Mouse (Mus musculus): ENCODE data around the gene Tmem63c. TPM values are rescaled to one million over a fixed set of nuclear protein-coding genes. Genes with fewer than 3 reads are reported as not detected.

Tmem63c gene
- polyA plus RNA-seq, 1 experiment from 2014 or later = 11.1 TPM

DNA sequence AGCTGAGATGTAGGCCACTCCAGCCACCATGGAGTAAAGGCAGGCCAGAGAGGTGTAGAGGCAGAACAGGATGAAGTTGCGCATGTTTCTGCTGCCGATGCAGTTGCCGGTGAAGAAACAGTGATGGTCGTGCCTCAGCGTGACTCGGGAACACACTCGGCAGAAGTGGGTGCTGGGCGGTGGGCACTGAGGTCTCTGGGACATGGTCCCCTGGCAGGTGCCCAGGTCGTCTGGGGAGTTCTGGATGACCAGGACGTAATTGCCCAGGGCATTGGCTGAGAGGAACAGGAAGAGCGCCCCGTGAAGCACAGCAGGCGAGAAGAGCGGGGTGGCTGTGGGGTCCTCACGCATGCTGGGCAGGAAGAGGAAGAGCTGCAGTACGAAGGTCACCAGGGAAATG is 32.9 kb upstream of the Tmem63c start:
- peak overlapping the region; percentile 88 for H3K4me2 ChIP-seq
- peaks cover 27% of the 10 kb centered on the region for H3K27me3 ChIP-seq
- no peaks in the 10 kb centered on the region for H3K9me3 ChIP-seq
- peaks cover 52% of the 10 kb centered on the region for H3K4me1 ChIP-seq (replicated peaks)
- H3K4me3 ChIP-seq = no peak overlapping the region
- WGBS = 56% methylated on average over 16 of the region's 16 CpGs
- H3K36me3 ChIP-seq = no peaks in the 10 kb centered on the region
- H3K9ac ChIP-seq = no peak overlapping the region
- no peak for ATAC-seq (ENCODE audit: low FRiP score, low read depth)
- no peak overlapping the region for H3K27ac ChIP-seq (replicated peaks)

DNA sequence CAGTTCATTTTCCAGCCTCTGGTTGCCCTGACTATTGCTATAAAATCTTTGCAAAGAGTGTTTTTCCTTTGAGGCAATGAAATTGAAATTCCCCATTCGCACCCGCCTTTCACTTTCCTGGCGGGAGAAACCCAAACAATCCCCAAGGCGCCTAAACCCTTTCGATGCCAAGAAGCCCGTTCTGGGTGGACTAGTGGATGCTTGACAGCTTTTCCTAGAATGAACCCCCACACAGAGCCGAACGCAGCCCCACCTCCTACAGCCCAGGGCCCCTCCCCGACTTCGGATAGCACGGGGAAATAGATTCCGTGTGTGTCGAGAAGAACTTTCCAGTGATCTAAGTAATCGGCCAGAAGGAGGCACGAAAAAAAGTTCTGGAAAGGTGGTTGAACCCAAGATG is 31.8 kb upstream of the Tmem63c start:
- peak overlapping the region; percentile 69 for H3K4me3 ChIP-seq
- peak; percentile 15; the same call in 1 of the 2 replicates for ATAC-seq (ENCODE audit: low FRiP score, low read depth)
- peaks cover 20% of the 10 kb centered on the region for H3K27me3 ChIP-seq
- H3K36me3 ChIP-seq = no peaks in the 10 kb centered on the region
- H3K4me2 ChIP-seq = peak overlapping the region; percentile 88
- H3K4me1 ChIP-seq (replicated peaks) = peaks cover 44% of the 10 kb centered on the region
- 0 out of 2 replicates have a peak overlapping the region, but pooled peaks have one; percentile 65 for H3K27ac ChIP-seq (replicated peaks)
- H3K9ac ChIP-seq = peak overlapping the region; percentile 72
- 6% methylated on average over 15 of the region's 15 CpGs for WGBS
- H3K9me3 ChIP-seq = no peaks in the 10 kb centered on the region

DNA sequence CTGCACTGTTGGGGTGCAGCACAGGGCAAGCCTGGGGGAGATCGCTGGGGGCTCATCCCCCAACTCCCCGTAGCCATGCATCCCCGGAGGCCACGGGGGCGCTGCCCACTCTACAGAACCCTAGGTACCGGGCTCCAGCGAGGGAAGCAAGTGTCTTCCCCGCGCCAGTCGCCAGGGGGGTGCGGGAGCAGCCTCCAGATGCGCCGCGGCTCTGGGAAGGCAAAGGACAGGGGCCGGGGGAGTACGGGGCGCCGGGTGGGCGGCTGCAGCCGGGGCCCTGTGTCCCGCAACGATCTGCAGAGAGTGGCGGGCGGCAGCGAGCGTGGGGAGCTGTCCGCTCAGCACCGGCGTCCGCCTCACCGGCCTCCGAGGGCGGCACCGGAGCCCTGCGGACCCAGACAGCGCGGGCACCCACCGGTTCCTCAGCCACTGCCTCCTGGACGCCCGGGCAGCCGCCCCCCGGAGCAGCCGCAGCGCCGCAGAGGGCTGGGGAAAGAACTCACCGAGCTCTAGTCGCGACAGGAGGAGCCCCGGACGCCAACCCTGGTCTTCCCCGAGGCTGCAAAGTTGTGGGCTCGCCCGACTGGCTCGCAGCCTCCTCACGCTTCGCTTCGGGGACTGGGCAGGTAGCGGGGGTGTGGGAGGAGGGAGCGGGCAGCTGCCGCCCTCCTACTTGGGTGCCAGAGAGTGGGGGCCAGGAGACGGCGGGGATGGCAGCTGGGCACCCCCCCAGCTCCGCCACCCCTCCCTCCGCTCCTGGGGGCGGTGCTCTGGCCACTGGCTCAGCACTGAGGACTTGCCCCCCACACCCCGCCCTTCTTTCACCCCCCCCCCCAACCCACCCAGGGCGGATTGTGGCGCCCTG is 31.0 kb upstream of the Tmem63c start, which contains the start of gene Zdhhc22:
Gene Zdhhc22, minus strand, starts transcription at position 541 of the 865 bp plus-strand sequence.
- Histone ChIP-seq H3K9ac (peak within 1 kb of the TSS; percentile 72), H3K27ac (replicated peaks) (peak within 1 kb of the TSS; percentile 65), H3K36me3 (no peaks in the 10 kb centered on the region), H3K27me3 (peaks cover 17% of the 10 kb centered on the region; the same call in 1 of the 2 replicates), H3K4me1 (replicated peaks) (peaks cover 42% of the 10 kb centered on the region), H3K4me3 (peak within 1 kb of the TSS; percentile 69), H3K4me2 (peak within 1 kb of the TSS; percentile 88), H3K9me3 (no peaks in the 10 kb centered on the region)
- WGBS = 2% methylated on average over 51 of the region's 68 CpGs
- ATAC-seq (ENCODE audit: low FRiP score, low read depth) = peak; percentile 72

DNA sequence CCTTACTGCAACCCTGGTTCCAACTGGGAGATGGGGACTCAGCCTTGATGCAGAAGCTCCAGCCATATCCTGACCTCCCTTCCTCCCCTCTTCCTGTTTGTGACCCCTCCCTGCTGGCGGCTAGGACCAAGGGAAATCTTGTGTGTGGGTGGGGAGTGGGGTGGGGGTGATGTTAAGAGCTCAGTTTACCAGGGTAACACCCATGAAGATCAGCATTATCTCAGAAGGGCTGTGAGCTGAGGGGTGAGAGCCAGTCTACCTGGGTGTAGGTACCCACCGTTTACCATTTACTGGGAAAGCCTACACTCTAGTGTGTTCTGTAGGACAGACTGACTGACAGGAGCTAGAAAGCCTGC is 30.4 kb upstream of the Tmem63c start:
- Histone ChIP-seq H3K27ac (replicated peaks) (peak overlapping the region; percentile 65; the same call in 1 of the 2 replicates), H3K4me2 (peak overlapping the region; percentile 88), H3K4me1 (replicated peaks) (peaks cover 42% of the 10 kb centered on the region), H3K9me3 (no peaks in the 10 kb centered on the region), H3K4me3 (peak overlapping the region; percentile 69), H3K9ac (peak overlapping the region; percentile 72), H3K36me3 (no peaks in the 10 kb centered on the region), H3K27me3 (peaks cover 17% of the 10 kb centered on the region; the same call in 1 of the 2 replicates)
- 44% methylated on average over 2 of the region's 2 CpGs for WGBS
- 0 out of 2 replicates have a peak, but pooled peaks have one; percentile 6 for ATAC-seq (ENCODE audit: low FRiP score, low read depth)

DNA sequence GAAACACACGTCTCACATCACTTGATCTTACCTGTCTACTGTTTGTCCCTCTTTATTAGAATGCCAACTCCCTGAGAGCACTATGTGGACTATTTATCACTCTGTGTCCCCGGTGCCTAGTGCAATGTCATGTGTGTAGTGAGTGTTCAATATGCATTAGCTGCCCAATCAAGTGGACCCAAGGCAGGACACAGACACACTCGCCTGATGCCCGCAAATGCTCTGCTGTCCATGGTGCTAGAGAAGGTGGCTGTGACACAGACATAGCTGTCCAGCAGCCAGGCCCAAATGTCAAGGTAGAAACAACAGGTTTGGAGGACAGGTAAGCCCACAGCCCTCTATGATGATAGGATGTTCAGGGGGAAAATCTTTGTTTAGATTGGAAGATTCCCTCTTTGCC is 27.0 kb upstream of the Tmem63c start:
- no peaks in the 10 kb centered on the region for H3K9me3 ChIP-seq
- H3K27me3 ChIP-seq = peaks cover 4% of the 10 kb centered on the region; the same call in 1 of the 2 replicates
- no peaks in the 10 kb centered on the region for H3K36me3 ChIP-seq
- H3K4me2 ChIP-seq = no peak overlapping the region
- H3K4me1 ChIP-seq (replicated peaks) = peaks cover 37% of the 10 kb centered on the region
- no peak overlapping the region for H3K4me3 ChIP-seq
- H3K9ac ChIP-seq = no peak overlapping the region
- WGBS = 31% methylated on average over 4 of the region's 4 CpGs
- H3K27ac ChIP-seq (replicated peaks) = 0 out of 2 replicates have a peak overlapping the region, but pooled peaks have one; percentile 4
- no peak for ATAC-seq (ENCODE audit: low FRiP score, low read depth)

DNA sequence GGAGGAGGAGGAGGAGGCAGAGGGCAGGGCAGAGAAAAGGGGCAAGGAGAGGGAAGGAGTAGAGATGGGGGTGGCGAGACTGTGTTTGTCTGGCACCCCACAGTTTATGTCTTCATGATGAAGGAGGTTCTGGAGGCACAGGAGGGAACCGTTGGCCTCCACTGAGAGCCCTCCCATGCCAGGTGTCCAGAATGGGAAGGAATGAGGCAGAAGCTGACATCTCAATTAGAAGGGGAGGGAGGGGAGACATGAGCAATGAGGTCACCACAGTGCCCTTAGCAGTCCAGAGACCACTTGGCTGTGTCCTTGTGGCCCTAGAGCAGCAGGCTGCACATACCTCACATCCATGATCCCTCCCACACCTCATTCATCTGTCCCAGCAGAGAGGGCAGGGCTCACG is 26.4 kb upstream of the Tmem63c start:
- Histone ChIP-seq H3K36me3 (no peaks in the 10 kb centered on the region), H3K9ac (no peak overlapping the region), H3K4me3 (no peak overlapping the region), H3K4me2 (no peak overlapping the region), H3K9me3 (no peaks in the 10 kb centered on the region), H3K27ac (replicated peaks) (no peak overlapping the region), H3K27me3 (no peaks in the 10 kb centered on the region), H3K4me1 (replicated peaks) (peaks cover 31% of the 10 kb centered on the region)
- 48% methylated on average over 3 of the region's 3 CpGs for WGBS
- no peak for ATAC-seq (ENCODE audit: low FRiP score, low read depth)

DNA sequence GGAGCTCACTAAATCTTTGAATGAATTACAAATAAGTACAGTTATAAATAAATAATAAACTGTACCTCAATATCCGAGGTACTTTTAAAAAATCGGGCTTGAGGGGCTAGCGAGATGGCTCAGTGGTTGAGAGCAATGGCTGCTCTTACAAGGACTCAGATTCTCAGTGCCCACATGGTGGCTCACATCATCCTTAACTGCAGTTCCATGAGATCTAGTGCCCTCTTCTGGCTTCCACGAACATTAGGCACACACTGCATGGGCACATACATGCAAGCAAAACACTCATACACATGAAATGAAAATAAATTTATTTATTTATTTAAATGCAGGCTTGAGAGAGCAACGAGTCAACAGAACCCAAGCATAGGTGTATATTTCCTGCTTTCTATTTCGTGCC is 25.2 kb upstream of the Tmem63c start:
- peaks cover 29% of the 10 kb centered on the region for H3K4me1 ChIP-seq (replicated peaks)
- H3K27me3 ChIP-seq = no peaks in the 10 kb centered on the region
- no peaks in the 10 kb centered on the region for H3K36me3 ChIP-seq
- no peak for ATAC-seq (ENCODE audit: low FRiP score, low read depth)
- H3K27ac ChIP-seq (replicated peaks) = no peak overlapping the region
- no peaks in the 10 kb centered on the region for H3K9me3 ChIP-seq
- H3K9ac ChIP-seq = no peak overlapping the region
- 78% methylated on average over 6 of the region's 6 CpGs for WGBS
- no peak overlapping the region for H3K4me3 ChIP-seq
- H3K4me2 ChIP-seq = no peak overlapping the region

DNA sequence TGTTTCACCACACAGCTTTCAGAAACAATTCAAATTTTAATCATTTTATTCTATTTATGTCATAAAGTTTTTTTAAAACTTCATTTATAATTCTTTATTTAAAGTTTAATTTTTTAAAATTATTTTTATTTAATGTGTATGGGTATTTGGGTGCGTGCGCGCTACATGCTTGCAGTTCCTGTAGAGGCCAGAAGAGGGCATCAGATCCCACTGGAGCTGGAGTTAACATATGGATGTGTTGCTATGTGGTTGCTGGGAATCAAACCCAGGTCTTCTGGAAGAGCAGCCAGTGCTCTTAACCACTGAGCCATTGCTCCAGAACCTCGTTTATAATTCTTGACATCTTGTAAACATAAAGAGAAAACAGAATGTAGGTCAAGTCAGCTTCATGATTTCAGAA is 22.4 kb upstream of the Tmem63c start:
- ATAC-seq (ENCODE audit: low FRiP score, low read depth) = no peak
- no peak overlapping the region for H3K9ac ChIP-seq
- no peaks in the 10 kb centered on the region for H3K27me3 ChIP-seq
- WGBS = 87% methylated on average over 4 of the region's 4 CpGs
- H3K4me3 ChIP-seq = no peak overlapping the region
- H3K27ac ChIP-seq (replicated peaks) = no peak overlapping the region
- no peak overlapping the region for H3K4me2 ChIP-seq
- no peaks in the 10 kb centered on the region for H3K36me3 ChIP-seq
- no peaks in the 10 kb centered on the region for H3K9me3 ChIP-seq
- peaks cover 11% of the 10 kb centered on the region for H3K4me1 ChIP-seq (replicated peaks)

DNA sequence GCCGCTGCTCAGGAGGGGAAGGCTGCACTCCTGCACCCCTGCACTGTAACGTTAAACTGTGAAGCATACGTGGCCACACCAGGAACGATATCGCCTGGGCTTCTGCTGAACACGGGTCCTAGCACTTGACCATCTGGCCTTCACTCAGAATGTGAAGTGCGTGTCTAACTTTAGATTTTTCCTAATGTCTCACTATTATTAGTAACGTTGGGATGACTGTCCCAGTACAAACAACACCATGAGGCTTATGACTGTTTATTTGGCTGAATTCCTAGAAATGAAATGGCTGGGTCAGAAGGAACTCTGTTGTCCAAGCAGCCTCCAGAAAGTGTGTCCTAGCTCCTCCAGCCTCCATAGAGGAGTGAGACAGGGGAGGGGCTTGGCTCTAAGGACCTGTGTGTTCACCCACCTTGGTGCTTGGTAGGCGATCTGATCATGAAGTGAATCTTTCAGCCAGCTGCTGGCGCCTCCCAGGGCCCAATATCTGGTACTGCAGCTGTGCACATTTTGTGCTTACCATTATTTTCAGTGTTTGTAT is 21.8 kb upstream of the Tmem63c start:
- Histone ChIP-seq H3K9ac (no peak overlapping the region), H3K4me3 (no peak overlapping the region), H3K4me1 (replicated peaks) (peaks cover 11% of the 10 kb centered on the region), H3K4me2 (no peak overlapping the region), H3K36me3 (no peaks in the 10 kb centered on the region), H3K27me3 (no peaks in the 10 kb centered on the region), H3K27ac (replicated peaks) (no peak overlapping the region), H3K9me3 (no peaks in the 10 kb centered on the region)
- WGBS = 75% methylated on average over 10 of the region's 10 CpGs
- ATAC-seq (ENCODE audit: low FRiP score, low read depth) = no peak

DNA sequence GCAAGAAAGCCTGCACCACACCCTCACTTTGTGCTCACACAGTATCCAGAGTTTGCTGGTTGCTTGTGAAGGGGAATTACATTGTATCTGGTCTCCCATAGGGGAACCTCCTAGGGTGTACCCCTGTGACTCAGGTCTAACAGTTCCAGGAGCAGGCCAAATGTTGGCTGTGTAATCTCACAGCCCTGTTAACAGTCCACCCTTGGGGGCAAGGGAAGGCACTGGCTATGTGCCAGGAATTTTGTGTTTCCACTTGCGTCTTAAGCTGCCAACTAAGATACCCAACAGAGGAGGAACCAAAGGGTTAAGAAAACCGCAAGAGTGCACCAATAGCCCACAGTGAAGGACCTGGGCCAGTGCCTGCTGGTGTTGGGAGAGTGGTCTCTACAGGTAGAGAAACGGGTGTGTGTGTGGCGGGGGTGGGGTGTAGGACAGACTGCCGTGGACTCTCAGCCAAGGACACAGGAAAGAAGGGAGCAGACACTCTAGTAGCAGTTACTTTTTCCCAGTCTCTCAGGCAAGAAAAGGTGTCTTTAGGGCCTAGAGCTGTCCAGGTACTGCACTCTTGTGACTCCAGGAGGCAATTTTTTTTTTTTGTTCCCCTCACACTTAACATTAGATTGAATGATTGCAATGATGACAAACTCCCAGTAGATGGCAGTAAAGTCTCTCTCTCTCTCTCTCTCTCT is 20.8 kb upstream of the Tmem63c start:
- H3K4me1 ChIP-seq (replicated peaks) = peaks cover 11% of the 10 kb centered on the region
- ATAC-seq (ENCODE audit: low FRiP score, low read depth) = peak; percentile 25; the same call in 1 of the 2 replicates
- H3K27ac ChIP-seq (replicated peaks) = no peak overlapping the region
- no peak overlapping the region for H3K4me3 ChIP-seq
- H3K4me2 ChIP-seq = peak overlapping the region; percentile 20; the same call in 1 of the 2 replicates
- H3K9ac ChIP-seq = no peak overlapping the region
- H3K27me3 ChIP-seq = no peaks in the 10 kb centered on the region
- H3K9me3 ChIP-seq = no peaks in the 10 kb centered on the region
- WGBS = 55% methylated on average over 5 of the region's 5 CpGs
- H3K36me3 ChIP-seq = no peaks in the 10 kb centered on the region

DNA sequence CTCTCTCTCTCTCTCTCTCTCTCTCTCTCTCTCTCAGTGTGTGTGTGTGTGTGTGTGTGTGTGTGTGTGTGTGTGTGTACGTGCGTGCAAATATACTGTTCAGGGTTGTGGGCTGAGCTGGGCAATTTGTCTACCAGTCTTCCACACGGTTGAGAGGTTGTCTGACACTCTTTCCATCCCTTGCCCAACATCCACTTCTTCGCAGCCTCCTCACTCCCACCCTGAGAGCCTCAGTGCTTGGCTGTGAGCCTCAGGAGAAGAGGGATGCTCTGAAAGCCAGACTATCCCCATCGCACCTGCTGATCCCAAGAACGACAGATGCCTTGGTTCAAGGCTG is 20.3 kb upstream of the Tmem63c start:
- no peaks in the 10 kb centered on the region for H3K36me3 ChIP-seq
- peak; percentile 42; the same call in 1 of the 2 replicates for ATAC-seq (ENCODE audit: low FRiP score, low read depth)
- 31% methylated on average over 6 of the region's 6 CpGs for WGBS

DNA sequence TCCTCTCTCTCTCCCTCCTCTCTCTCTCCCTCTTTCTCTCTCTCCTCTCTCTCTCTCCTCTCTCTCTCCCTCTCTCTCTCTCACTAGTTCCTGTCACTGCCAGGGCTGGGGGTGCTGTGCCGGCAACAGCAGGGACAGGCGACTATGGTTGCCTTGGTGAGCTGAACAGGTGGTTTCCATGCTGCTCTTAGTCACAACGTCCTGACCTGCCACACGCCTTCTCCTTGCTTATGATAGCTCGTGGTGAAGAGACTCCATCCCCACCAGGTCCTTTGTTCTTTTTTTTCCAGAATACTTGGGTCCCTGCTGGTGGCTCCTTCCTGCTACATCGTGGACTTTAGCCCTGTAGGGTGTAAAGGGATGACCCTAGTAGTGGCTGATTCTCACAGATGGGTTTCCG is 18.9 kb upstream of the Tmem63c start:
- Histone ChIP-seq H3K9ac (no peak overlapping the region), H3K27ac (replicated peaks) (no peak overlapping the region), H3K4me2 (no peak overlapping the region), H3K27me3 (no peaks in the 10 kb centered on the region), H3K36me3 (no peaks in the 10 kb centered on the region), H3K4me3 (no peak overlapping the region), H3K4me1 (replicated peaks) (peaks cover 11% of the 10 kb centered on the region), H3K9me3 (no peaks in the 10 kb centered on the region)
- ATAC-seq (ENCODE audit: low FRiP score, low read depth) = no peak
- WGBS = 63% methylated on average over 7 of the region's 7 CpGs

More for the DNA sequence above, 20.3 kb upstream of the Tmem63c start:
- H3K4me1 ChIP-seq (replicated peaks) = peaks cover 11% of the 10 kb centered on the region
- H3K4me3 ChIP-seq = no peak overlapping the region
- H3K27me3 ChIP-seq = no peaks in the 10 kb centered on the region
- no peaks in the 10 kb centered on the region for H3K9me3 ChIP-seq
- H3K9ac ChIP-seq = no peak overlapping the region
- no peak overlapping the region for H3K27ac ChIP-seq (replicated peaks)
- no peak overlapping the region for H3K4me2 ChIP-seq
